Mouse (Mus musculus) megakaryocyte, embryonic 14.5 days (primary cell): Measurements from ENCODE around the gene Olfr1016.

Experiments
- FLI1 ChIP-seq: IDR thresholded peaks from 2 replicates; pipeline ENCODE4 v1.6.1; 2012; ENCODE audit warnings: low read length, inconsistent platforms, mixed read lengths
- GATA1 ChIP-seq: IDR thresholded peaks from 3 replicates; pipeline ENCODE4 v1.6.1; 2012; ENCODE audit warnings: mixed read lengths, low read length, inconsistent platforms, borderline replicate concordance

- no peak for TF ChIP-seq GATA1
- TF ChIP-seq FLI1 = no peak
These were observed 15.8 kb upstream of the Olfr1016 start, which contains the start of gene Olfr1018 for GRCm38 (mm10) chr2:85818179-85818578.
